Mouse (Mus musculus) neural tube, embryonic 14.5 days (tissue): ENCODE results near the gene 9130409I23Rik. TPM values are rescaled to one million over a fixed set of nuclear protein-coding genes. Genes with fewer than 3 reads are reported as not detected.
"Not testable (repeated sequence)": the region's sequence is repeated elsewhere in the genome, so short reads cannot be mapped to it uniquely, and the experiment has no call there.

Experiments used
- ATAC-seq: fragments of 200-750 bp; cut with Nextera tagmentation; 2 replicates; pipeline ENCODE4 v1.8.0; 2017; ENCODE audit warnings: low read depth, mild to moderate bottlenecking, moderate TSS enrichment, moderate library complexity
- H3K27ac ChIP-seq: fragments of 300-500 bp; sonication (generic); 2 replicates; pipeline ENCODE4 v1.5.1; 2014; ENCODE audit warnings: low read depth, mild to moderate bottlenecking, control low read depth, low read length, moderate library complexity, mixed read lengths
- H3K27me3 ChIP-seq: fragments of 300-500 bp; sonication (generic); 2 replicates; pipeline ENCODE4 v1.6.1; 2014; ENCODE audit warnings: low read length; ENCODE audit not compliant: control insufficient read depth, insufficient read depth
- H3K36me3 ChIP-seq: fragments of 300-500 bp; sonication (generic); 2 replicates; pipeline ENCODE4 v1.6.1; 2014; ENCODE audit warnings: low read length, mixed read lengths; ENCODE audit not compliant: control insufficient read depth, insufficient read depth
- H3K4me1 ChIP-seq: fragments of 300-500 bp; sonication (generic); 2 replicates; pipeline ENCODE4 v1.6.1; 2014; ENCODE audit warnings: low read length; ENCODE audit not compliant: control insufficient read depth, insufficient read depth
- H3K4me2 ChIP-seq: fragments of 300-500 bp; sonication (generic); 2 replicates; pipeline ENCODE4 v1.6.1; 2014; ENCODE audit warnings: mild to moderate bottlenecking, low read depth, low read length, control low read depth
- H3K4me3 ChIP-seq: fragments of 300-500 bp; sonication (generic); 2 replicates; pipeline ENCODE4 v1.5.1; 2014; ENCODE audit warnings: low read depth, low read length, control low read depth, mixed read lengths
- H3K9ac ChIP-seq: fragments of 300-500 bp; sonication (generic); replicated peaks from 2 replicates; pipeline ENCODE4 v1.6.1; 2014; ENCODE audit warnings: low read depth, mild to moderate bottlenecking, control low read depth, low read length, mixed read lengths
- H3K9me3 ChIP-seq: fragments of 300-500 bp; sonication (generic); 2 replicates; pipeline ENCODE4 v1.6.1; 2016; ENCODE audit warnings: low read length; ENCODE audit not compliant: control insufficient read depth
- WGBS: fragments of 180-500 bp; shearing (Covaris S2); extraction: QIAGEN DNeasy Blood & Tissue Kit; methylation state at CpG from one replicate; pipeline ENCODE4 v1.1.7; 2014; 5-methylcytosine and 5-hydroxymethylcytosine counted together
- polyA plus RNA-seq: library from polyadenylated mRNA; unstranded; fragments of >200 nt; fragmentation: Nextera tagmentation; extraction: Ambion mirVana; gene quantifications from 2 replicates; pipeline ENCODE4 v1.2.1, GENCODE M21; 2014

Gene 9130409I23Rik
- polyA plus RNA-seq, 1 experiment from 2014 or later, result not detected

- 0 out of 2 replicates have a peak, but pooled peaks cover 11% of the 10 kb centered on the region for H3K4me1 ChIP-seq
- WGBS, result 68% methylated on average over 5 of the region's 5 CpGs
- H3K27ac ChIP-seq, result no peak within 1 kb of the TSS
- no peak within 1 kb of the TSS for H3K9ac ChIP-seq
- H3K36me3 ChIP-seq, result no peaks in the 10 kb centered on the region
- no peak for ATAC-seq
- H3K4me3 ChIP-seq, result no peak within 1 kb of the TSS
- no peak within 1 kb of the TSS for H3K4me2 ChIP-seq
- no peaks in the 10 kb centered on the region for H3K9me3 ChIP-seq
- H3K27me3 ChIP-seq, result no peaks in the 10 kb centered on the region
These were observed 30.1 kb upstream of the 9130409I23Rik start, which contains the start of gene Ephx1 for GRCm38 (mm10) chr1:181020756-181021487. Gene Ephx1 (minus strand): TSS chr1:181020904.

GRCm38 (mm10) chr1:181021488-181021865 is 29.6 kb upstream of the 9130409I23Rik start:
- no peak overlapping the region for H3K27ac ChIP-seq
- H3K9me3 ChIP-seq, result no peaks in the 10 kb centered on the region
- no peak overlapping the region for H3K4me3 ChIP-seq
- H3K4me2 ChIP-seq, result no peak overlapping the region
- no peaks in the 10 kb centered on the region for H3K36me3 ChIP-seq
- no peak overlapping the region for H3K9ac ChIP-seq
- no peaks in the 10 kb centered on the region for H3K27me3 ChIP-seq
- H3K4me1 ChIP-seq, result 0 out of 2 replicates have a peak, but pooled peaks cover 6% of the 10 kb centered on the region
- 40% methylated on average over 7 of the region's 7 CpGs for WGBS
- no peak for ATAC-seq

- no peak for ATAC-seq
- H3K27me3 ChIP-seq, result no peaks in the 10 kb centered on the region
- H3K4me1 ChIP-seq, result 0 out of 2 replicates have a peak, but pooled peaks cover 4% of the 10 kb centered on the region
- H3K9ac ChIP-seq, result no peak overlapping the region
- H3K4me2 ChIP-seq, result no peak overlapping the region
- no peak overlapping the region for H3K4me3 ChIP-seq
- whole genome bisulfite sequencing, result 5% methylated on average over 1 of the region's 1 CpGs
- H3K36me3 ChIP-seq, result no peaks in the 10 kb centered on the region
- no peaks in the 10 kb centered on the region for H3K9me3 ChIP-seq
- H3K27ac ChIP-seq, result no peak overlapping the region
These were observed 28.8 kb upstream of the 9130409I23Rik start for GRCm38 (mm10) chr1:181022265-181022664.

GRCm38 (mm10) chr1:181035015-181035778 is 15.8 kb upstream of the 9130409I23Rik start:
- H3K9me3 ChIP-seq, H3K9ac ChIP-seq, H3K27ac ChIP-seq, H3K27me3 ChIP-seq, H3K36me3 ChIP-seq, ATAC-seq, H3K4me1 ChIP-seq, H3K4me3 ChIP-seq, H3K4me2 ChIP-seq: not testable (repeated sequence)
- 79% methylated on average over 5 of the region's 5 CpGs for WGBS

GRCm38 (mm10) chr1:181037623-181038022 is 13.4 kb upstream of the 9130409I23Rik start:
- no peak overlapping the region for H3K4me2 ChIP-seq
- no peaks in the 10 kb centered on the region for H3K27me3 ChIP-seq
- H3K9me3 ChIP-seq, result no peaks in the 10 kb centered on the region
- WGBS, result 85% methylated on average over 4 of the region's 4 CpGs
- H3K4me1 ChIP-seq, result no peaks in the 10 kb centered on the region
- no peak for ATAC-seq
- no peak overlapping the region for H3K27ac ChIP-seq
- no peak overlapping the region for H3K4me3 ChIP-seq
- no peak overlapping the region for H3K9ac ChIP-seq
- H3K36me3 ChIP-seq, result no peaks in the 10 kb centered on the region

GRCm38 (mm10) chr1:181039652-181040051 is 11.4 kb upstream of the 9130409I23Rik start:
- Histone ChIP-seq H3K9me3 (no peaks in the 10 kb centered on the region), H3K9ac (no peak overlapping the region), H3K27ac (no peak overlapping the region), H3K4me2 (no peak overlapping the region), H3K36me3 (no peaks in the 10 kb centered on the region), H3K4me3 (no peak overlapping the region), H3K27me3 (no peaks in the 10 kb centered on the region), H3K4me1 (no peaks in the 10 kb centered on the region)
- 12% methylated on average over 4 of the region's 4 CpGs for WGBS
- ATAC-seq, result no peak

- no peak for ATAC-seq
- Histone ChIP-seq H3K9me3 (no peaks in the 10 kb centered on the region), H3K36me3 (no peaks in the 10 kb centered on the region), H3K27me3 (no peaks in the 10 kb centered on the region), H3K27ac (no peak overlapping the region), H3K4me3 (no peak overlapping the region), H3K9ac (no peak overlapping the region), H3K4me2 (no peak overlapping the region), H3K4me1 (no peaks in the 10 kb centered on the region)
- WGBS, result 59% methylated on average over 1 of the region's 1 CpGs
These were observed 3.5 kb upstream of the 9130409I23Rik start for GRCm38 (mm10) chr1:181047520-181047919.

GRCm38 (mm10) chr1:181049328-181049842 is 1.7 kb upstream of the 9130409I23Rik start:
- H3K4me2 ChIP-seq, result no peak overlapping the region
- H3K27me3 ChIP-seq, result no peaks in the 10 kb centered on the region
- no peak overlapping the region for H3K9ac ChIP-seq
- no peak overlapping the region for H3K4me3 ChIP-seq
- H3K9me3 ChIP-seq, result no peaks in the 10 kb centered on the region
- H3K27ac ChIP-seq, result no peak overlapping the region
- H3K36me3 ChIP-seq, result no peaks in the 10 kb centered on the region
- no peaks in the 10 kb centered on the region for H3K4me1 ChIP-seq
- ATAC-seq, result no peak

GRCm38 (mm10) chr1:181052898-181053297 is 1.9 kb downstream of the 9130409I23Rik start:
- H3K27me3 ChIP-seq, result no peaks in the 10 kb centered on the region

More at GRCm38 (mm10) chr1:181052898-181053297, 1.9 kb downstream of the 9130409I23Rik start:
- 89% methylated on average over 4 of the region's 4 CpGs for WGBS
- H3K4me2 ChIP-seq, result no peak overlapping the region
- H3K9ac ChIP-seq, result no peak overlapping the region
- no peak for ATAC-seq
- no peaks in the 10 kb centered on the region for H3K4me1 ChIP-seq
- H3K27ac ChIP-seq, result no peak overlapping the region
- no peaks in the 10 kb centered on the region for H3K36me3 ChIP-seq
- H3K9me3 ChIP-seq, result no peaks in the 10 kb centered on the region
- H3K4me3 ChIP-seq, result no peak overlapping the region
